ENCODE assay signal across 27 mouse cellular contexts in the genomic region with DNA sequence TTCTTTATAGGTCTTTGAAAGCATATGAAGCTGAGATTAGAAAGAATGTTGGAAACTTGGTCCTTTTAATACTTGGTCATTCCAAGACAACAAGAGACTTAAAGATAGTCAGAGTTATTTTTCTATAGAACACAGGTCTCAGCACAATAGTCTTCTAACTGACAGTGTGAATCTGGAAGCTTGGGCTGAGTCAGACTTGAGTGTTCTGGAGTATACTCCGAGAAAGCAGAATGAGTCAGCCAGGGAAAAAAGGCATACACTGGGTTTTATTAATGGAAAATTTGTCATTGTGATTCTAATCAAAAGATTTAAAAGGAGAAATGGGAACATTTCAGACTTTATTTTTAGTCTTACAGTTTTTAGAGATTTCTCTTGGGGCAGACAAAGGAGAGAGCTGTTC.
A peak's percentile ranks its signal among the peaks of the same experiment; 100 is the strongest.
DNase-seq lines count a peak whose midpoint lies in the region; ATAC-seq and TF ChIP-seq lines count a peak whose summit lies in the region.
"Had no signal": no experiment of that assay in that cellular context is flagged by ENCODE, and none has a peak within 500 bp of the region (broad histone marks: within the 10 kb centered on the region; RNA-seq: fewer than 3 reads in every experiment).

No protein-coding gene starts in this region.

- TF ChIP-seq CTCF in heart, postnatal 0 days (IDR thresholded peaks at IDR 0.05; ENCODE audit: low read depth), result no peak

- H3K9ac ChIP-seq in heart, postnatal 0 days (replicated peaks; ENCODE audit: low read depth, low read length), result no peak overlapping the region
- H3K9ac ChIP-seq in heart, embryonic 11.5 days (ENCODE audit: low read depth, low read length), result no peak overlapping the region
- H3K9ac ChIP-seq in hindbrain, embryonic 11.5 days (ENCODE audit: low read depth, low read length), result no peak overlapping the region
- H3K9ac ChIP-seq: forebrain, embryonic 15.5 days; heart, embryonic 12.5 days; hindbrain, embryonic 12.5 days had no signal

- DNase-seq in adrenal gland, postnatal 36 days, result peak; percentile 5 to 27
- no peak for DNase-seq in adrenal gland, postnatal 25 days
- DNase-seq in heart, postnatal 0 days (ENCODE audit: low spot score), result no peak
- DNase-seq in NIH3T3 (ENCODE audit: low read depth), result peak; percentile 75
- peak; percentile 37 for DNase-seq in fibroblast of lung, adult 2 months (ENCODE audit: low read depth)
- no peak for DNase-seq in hindbrain, embryonic 11.5 days (ENCODE audit: low spot score)
- no peak for DNase-seq in right cerebral cortex, postnatal 36 days (ENCODE audit: low spot score in 2 of 2)
- DNase-seq: B cell, adult 2 months; cerebellum, adult 2 months; cerebellum, postnatal 10 days; gastrocnemius, postnatal 14 days; heart, adult 2 months; heart, postnatal 36 days; kidney, adult 8-10 months had no signal

- H3K4me1 ChIP-seq in heart, postnatal 0 days (ENCODE audit: control insufficient read depth, insufficient read depth), result peaks cover 8% of the 10 kb centered on the region; the same call in 1 of the 2 replicates
- peaks cover 7% of the 10 kb centered on the region for H3K4me1 ChIP-seq in heart, embryonic 11.5 days (ENCODE audit: control insufficient read depth, insufficient read depth, low read length)
- H3K4me1 ChIP-seq in hindbrain, embryonic 11.5 days (replicated peaks; ENCODE audit: control insufficient read depth, insufficient read depth, low read length), result no peaks in the 10 kb centered on the region
- H3K4me1 ChIP-seq: embryonic facial prominence, embryonic 10.5 days; hindbrain, embryonic 12.5 days had no signal

- TF ChIP-seq EP300 in heart, postnatal 0 days (IDR thresholded peaks at IDR 0.05; ENCODE audit: low read depth), result no peak

- H3K9me3 ChIP-seq in heart, postnatal 0 days (replicated peaks; ENCODE audit: control insufficient read depth, low read length), result no peaks in the 10 kb centered on the region
- no peaks in the 10 kb centered on the region for H3K9me3 ChIP-seq in heart, embryonic 11.5 days (replicated peaks; ENCODE audit: control insufficient read depth, low read length)
- no peaks in the 10 kb centered on the region for H3K9me3 ChIP-seq in hindbrain, embryonic 11.5 days (ENCODE audit: control insufficient read depth, low read length)
- H3K9me3 ChIP-seq: embryonic facial prominence, embryonic 10.5 days; forebrain, embryonic 15.5 days; heart, embryonic 12.5 days; hindbrain, embryonic 12.5 days had no signal

- H3K27me3 ChIP-seq in heart, postnatal 0 days (ENCODE audit: control insufficient read depth, insufficient read depth, low read length), result no peaks in the 10 kb centered on the region
- no peaks in the 10 kb centered on the region for H3K27me3 ChIP-seq in heart, embryonic 11.5 days (ENCODE audit: control insufficient read depth, insufficient read depth, low read length)
- H3K27me3 ChIP-seq in hindbrain, embryonic 11.5 days (ENCODE audit: control insufficient read depth, insufficient read depth, low read length), result no peaks in the 10 kb centered on the region
- H3K27me3 ChIP-seq: forebrain, embryonic 15.5 days; heart, embryonic 12.5 days; hindbrain, embryonic 12.5 days had no signal

- ATAC-seq in heart, postnatal 0 days (ENCODE audit: insufficient read depth, low read depth), result no peak
- ATAC-seq in heart, embryonic 11.5 days (replicated peaks; ENCODE audit: insufficient number of reproducible peaks, low FRiP score, low TSS enrichment), result no peak
- ATAC-seq in hindbrain, embryonic 11.5 days (ENCODE audit: low FRiP score), result no peak
- ATAC-seq: activated CD4-positive, CD25-positive, alpha-beta regulatory T cell, adult 4 months; CD4-positive, CD25-positive, alpha-beta regulatory T cell, adult 4 months; forebrain, embryonic 15.5 days; hindbrain, embryonic 16.5 days; inflammation-experienced regulatory T-cells, adult 6 months; intestine, postnatal 0 days; Patski had no signal

- no peak overlapping the region for H3K4me3 ChIP-seq in heart, postnatal 0 days (ENCODE audit: low read depth, low read length)
- H3K4me3 ChIP-seq in heart, embryonic 11.5 days (ENCODE audit: low read depth, low read length), result no peak overlapping the region
- H3K4me3 ChIP-seq in hindbrain, embryonic 11.5 days (ENCODE audit: low read depth, low read length), result no peak overlapping the region
- H3K4me3 ChIP-seq: embryonic facial prominence, embryonic 10.5 days; erythroblast, embryonic 14.5 days; forebrain, embryonic 15.5 days; heart, adult 2 months; heart, embryonic 12.5 days; hindbrain, embryonic 12.5 days had no signal

- H3K27ac ChIP-seq in heart, postnatal 0 days (ENCODE audit: low read depth), result peak overlapping the region; percentile 38; the same call in 1 of the 2 replicates
- no peak overlapping the region for H3K27ac ChIP-seq in heart, embryonic 11.5 days (ENCODE audit: low read depth, low read length)
- no peak overlapping the region for H3K27ac ChIP-seq in hindbrain, embryonic 11.5 days (ENCODE audit: low read depth, low read length)
- H3K27ac ChIP-seq: embryonic facial prominence, embryonic 10.5 days; forebrain, embryonic 15.5 days; heart, adult 2 months; hindbrain, embryonic 12.5 days had no signal

- no peaks in the 10 kb centered on the region for H3K36me3 ChIP-seq in heart, postnatal 0 days (replicated peaks; ENCODE audit: control insufficient read depth, insufficient read depth, low read length)
- no peaks in the 10 kb centered on the region for H3K36me3 ChIP-seq in heart, embryonic 11.5 days (ENCODE audit: control insufficient read depth, insufficient read depth, low read length)
- H3K36me3 ChIP-seq in hindbrain, embryonic 11.5 days (ENCODE audit: control insufficient read depth, insufficient read depth, low read length), result no peaks in the 10 kb centered on the region
- H3K36me3 ChIP-seq: embryonic facial prominence, embryonic 10.5 days; forebrain, embryonic 15.5 days; G1E; heart, embryonic 12.5 days; hindbrain, embryonic 12.5 days had no signal

- WGBS in heart, postnatal 0 days, result 59% methylated on average over 1 of the region's 1 CpGs
- 62% methylated on average over 1 of the region's 1 CpGs for WGBS in heart, embryonic 11.5 days (ENCODE audit: insufficient replicate concordance)
- WGBS in hindbrain, embryonic 11.5 days, result 84% methylated on average over 1 of the region's 1 CpGs

- H3K4me2 ChIP-seq in heart, postnatal 0 days (ENCODE audit: low read depth, low read length), result no peak overlapping the region
- H3K4me2 ChIP-seq in heart, embryonic 11.5 days, result no peak overlapping the region
- no peak overlapping the region for H3K4me2 ChIP-seq in hindbrain, embryonic 11.5 days (replicated peaks; ENCODE audit: low read depth, low read length)
- H3K4me2 ChIP-seq: forebrain, embryonic 15.5 days; heart, embryonic 12.5 days; hindbrain, embryonic 12.5 days had no signal

Comparison
In these comparisons a context has a peak if more than half of its experiments do, and no peak if none do; other contexts are left out.
1. DNase-seq: peak in adrenal gland, postnatal 36 days (2 of 2), NIH3T3 (single experiment) and fibroblast of lung, adult 2 months (single experiment); none in adrenal gland, postnatal 25 days (single experiment), heart, postnatal 0 days (single experiment), hindbrain, embryonic 11.5 days (single experiment) and right cerebral cortex, postnatal 36 days (0 of 2).